Mouse (Mus musculus) urinary bladder, postnatal 25 days (tissue): ENCODE results near the gene E430018J23Rik.
"Not testable (repeated sequence)": the region's sequence is repeated elsewhere in the genome, so short reads cannot be mapped to it uniquely, and the experiment has no call there.

Experiments
- DNase-seq: peaks from one replicate; pipeline ENCODE4 v3.0.0; 2022; ENCODE audit warnings: low spot score

E430018J23Rik gene

GRCm38 (mm10) chr7:127341861-127342260 is 51.6 kb downstream of the E430018J23Rik start:
- DNase-seq, result not testable (repeated sequence)

- DNase-seq, result no peak
Measured at GRCm38 (mm10) chr7:127341356-127341755, 52.1 kb downstream of the E430018J23Rik start.
